Mouse (Mus musculus) midbrain, embryonic 14.5 days (tissue): Measurements from ENCODE around the gene Gm12216. TPM values are rescaled to one million over a fixed set of nuclear protein-coding genes. Genes with fewer than 3 reads are reported as not detected.
A peak's percentile ranks its signal among the peaks of the same experiment; 100 is the strongest.
"Not testable (repeated sequence)": the region's sequence is repeated elsewhere in the genome, so short reads cannot be mapped to it uniquely, and the experiment has no call there.

Source experiments
- ATAC-seq: fragments of 200-750 bp; cut with Nextera tagmentation; 2 replicates; pipeline ENCODE4 v1.8.0; 2017; ENCODE audit warnings: moderate number of reproducible peaks, moderate library complexity; ENCODE audit not compliant: low FRiP score, low TSS enrichment
- DNase-seq: peaks from one replicate; pipeline ENCODE4 v3.0.0-alpha.2; 2015
- H3K27ac ChIP-seq: fragments of 300-500 bp; sonication (generic); replicated peaks from 2 replicates; pipeline ENCODE4 v1.5.1; 2014; ENCODE audit warnings: mild to moderate bottlenecking, low read depth, low read length, moderate library complexity
- H3K27me3 ChIP-seq: fragments of 300-500 bp; sonication (generic); 2 replicates; pipeline ENCODE4 v1.6.1; 2014; ENCODE audit warnings: low read length, control low read depth, mixed read lengths; ENCODE audit not compliant: control insufficient read depth, insufficient read depth
- H3K36me3 ChIP-seq: fragments of 300-500 bp; sonication (generic); 2 replicates; pipeline ENCODE4 v1.6.1; 2014; ENCODE audit warnings: low read length, control low read depth; ENCODE audit not compliant: control insufficient read depth, insufficient read depth
- H3K4me1 ChIP-seq: fragments of 300-500 bp; sonication (generic); 2 replicates; pipeline ENCODE4 v1.6.1; 2014; ENCODE audit warnings: mild to moderate bottlenecking, antibody characterized with exemption, low read length, control low read depth; ENCODE audit not compliant: control insufficient read depth, insufficient read depth
- H3K4me2 ChIP-seq: fragments of 300-500 bp; sonication (generic); 2 replicates; pipeline ENCODE4 v1.6.1; 2014; ENCODE audit warnings: mild to moderate bottlenecking, low read length, moderate library complexity
- H3K4me3 ChIP-seq: fragments of 300-500 bp; sonication (generic); replicated peaks from 2 replicates; pipeline ENCODE4 v1.5.1; 2014; ENCODE audit warnings: low read depth, low read length
- H3K9ac ChIP-seq: fragments of 300-500 bp; sonication (generic); replicated peaks from 2 replicates; pipeline ENCODE4 v1.6.1; 2014; ENCODE audit warnings: mild to moderate bottlenecking, low read length, moderate library complexity
- H3K9me3 ChIP-seq: fragments of 300-500 bp; sonication (generic); 2 replicates; pipeline ENCODE4 v1.6.1; 2016; ENCODE audit warnings: low read length, control low read depth, mixed read lengths; ENCODE audit not compliant: control insufficient read depth
- WGBS: fragments of 180-500 bp; shearing (Covaris S2); extraction: QIAGEN DNeasy Blood & Tissue Kit; methylation state at CpG from one replicate; pipeline ENCODE4 v1.1.7; 2014; 5-methylcytosine and 5-hydroxymethylcytosine counted together
- polyA plus RNA-seq: library from polyadenylated mRNA; unstranded; fragments of >200 nt; fragmentation: Nextera tagmentation; extraction: Ambion mirVana; gene quantifications from 2 replicates; pipeline ENCODE4 v1.2.1, GENCODE M21; 2014

The Gm12216 gene
- polyA plus RNA-seq, 1 experiment from 2014 or later: 0.57 TPM

GRCm38 (mm10) chr11:53860944-53861343 lies 1.9 kb upstream of the Gm12216 start:
- not testable (repeated sequence) for H3K27ac ChIP-seq, H3K27me3 ChIP-seq, H3K9ac ChIP-seq, H3K36me3 ChIP-seq, H3K4me2 ChIP-seq, DNase-seq, H3K4me3 ChIP-seq, ATAC-seq, H3K9me3 ChIP-seq, H3K4me1 ChIP-seq
- 82% methylated on average over 8 of the region's 9 CpGs for WGBS

- no peak for ATAC-seq
- no peak for DNase-seq
Measured at GRCm38 (mm10) chr11:53858058-53858760, 847 bp downstream of the Gm12216 start.

GRCm38 (mm10) chr11:53853665-53854064 lies 5.4 kb downstream of the Gm12216 start:
- H3K9ac ChIP-seq: no peak overlapping the region
- no peaks in the 10 kb centered on the region for H3K36me3 ChIP-seq
- 73% methylated on average over 5 of the region's 5 CpGs for WGBS
- no peak overlapping the region for H3K27ac ChIP-seq
- no peak overlapping the region for H3K4me2 ChIP-seq
- no peak for ATAC-seq
- H3K9me3 ChIP-seq: no peaks in the 10 kb centered on the region
- H3K4me1 ChIP-seq: 0 out of 2 replicates have a peak, but pooled peaks cover 4% of the 10 kb centered on the region
- no peak for DNase-seq
- H3K27me3 ChIP-seq: no peaks in the 10 kb centered on the region
- H3K4me3 ChIP-seq: no peak overlapping the region

More at GRCm38 (mm10) chr11:53858058-53858760, 847 bp downstream of the Gm12216 start:
- Histone ChIP-seq H3K4me3 (no peak overlapping the region), H3K27ac (no peak overlapping the region), H3K4me1 (no peaks in the 10 kb centered on the region), H3K9ac (no peak overlapping the region), H3K27me3 (no peaks in the 10 kb centered on the region), H3K4me2 (peak overlapping the region; percentile 62; the same call in 1 of the 2 replicates), H3K9me3 (no peaks in the 10 kb centered on the region), H3K36me3 (no peaks in the 10 kb centered on the region)
- 79% methylated on average over 6 of the region's 6 CpGs for WGBS

GRCm38 (mm10) chr11:53851795-53852194 lies 7.3 kb downstream of the Gm12216 start:
- no peak overlapping the region for H3K9ac ChIP-seq
- no peaks in the 10 kb centered on the region for H3K9me3 ChIP-seq
- no peak overlapping the region for H3K27ac ChIP-seq
- H3K36me3 ChIP-seq: no peaks in the 10 kb centered on the region
- H3K4me1 ChIP-seq: 0 out of 2 replicates have a peak, but pooled peaks cover 4% of the 10 kb centered on the region
- WGBS: 48% methylated on average over 5 of the region's 5 CpGs
- H3K4me2 ChIP-seq: no peak overlapping the region
- DNase-seq (no peak), ATAC-seq (no peak)
- H3K27me3 ChIP-seq: no peaks in the 10 kb centered on the region
- no peak overlapping the region for H3K4me3 ChIP-seq

GRCm38 (mm10) chr11:53849588-53850320 lies 9.3 kb downstream of the Gm12216 start:
- ATAC-seq (no peak), DNase-seq (peak; percentile 86)
- Histone ChIP-seq H3K36me3 (no peaks in the 10 kb centered on the region), H3K9me3 (no peaks in the 10 kb centered on the region), H3K9ac (no peak overlapping the region), H3K4me2 (peak overlapping the region; percentile 6; the same call in 1 of the 2 replicates), H3K4me3 (no peak overlapping the region), H3K27ac (no peak overlapping the region), H3K27me3 (no peaks in the 10 kb centered on the region), H3K4me1 (0 out of 2 replicates have a peak, but pooled peaks cover 4% of the 10 kb centered on the region)
- WGBS: 32% methylated on average over 9 of the region's 9 CpGs

- no peaks in the 10 kb centered on the region for H3K36me3 ChIP-seq
- H3K9me3 ChIP-seq: no peaks in the 10 kb centered on the region
- H3K4me3 ChIP-seq: no peak overlapping the region
- ATAC-seq (no peak), DNase-seq (no peak)
- H3K27ac ChIP-seq: no peak overlapping the region
- H3K27me3 ChIP-seq: no peaks in the 10 kb centered on the region
- WGBS: 84% methylated on average over 6 of the region's 6 CpGs
- H3K4me1 ChIP-seq: 0 out of 2 replicates have a peak, but pooled peaks cover 4% of the 10 kb centered on the region
- no peak overlapping the region for H3K4me2 ChIP-seq
- no peak overlapping the region for H3K9ac ChIP-seq
Measured at GRCm38 (mm10) chr11:53845680-53846079, 13.4 kb downstream of the Gm12216 start.

GRCm38 (mm10) chr11:53843106-53843505 lies 15.9 kb downstream of the Gm12216 start:
- no peaks in the 10 kb centered on the region for H3K9me3 ChIP-seq
- no peak overlapping the region for H3K4me2 ChIP-seq
- no peaks in the 10 kb centered on the region for H3K4me1 ChIP-seq
- H3K27me3 ChIP-seq: no peaks in the 10 kb centered on the region
- WGBS: 79% methylated on average over 10 of the region's 10 CpGs
- no peak overlapping the region for H3K27ac ChIP-seq
- no peak for ATAC-seq
- H3K9ac ChIP-seq: no peak overlapping the region
- no peaks in the 10 kb centered on the region for H3K36me3 ChIP-seq
- H3K4me3 ChIP-seq: no peak overlapping the region
- no peak for DNase-seq

- DNase-seq (no peak), ATAC-seq (no peak)
- Histone ChIP-seq H3K27ac (no peak overlapping the region), H3K4me3 (no peak overlapping the region), H3K9me3 (no peaks in the 10 kb centered on the region), H3K9ac (no peak overlapping the region), H3K27me3 (no peaks in the 10 kb centered on the region), H3K36me3 (no peaks in the 10 kb centered on the region), H3K4me1 (no peaks in the 10 kb centered on the region), H3K4me2 (no peak overlapping the region)
- WGBS: 47% methylated on average over 4 of the region's 4 CpGs
Measured at GRCm38 (mm10) chr11:53842161-53842581, 16.9 kb downstream of the Gm12216 start.
